Mouse (Mus musculus): ENCODE data around the gene Zfp867.
A peak's percentile ranks its signal among the peaks of the same experiment; 100 is the strongest.

The Zfp867 gene

GRCm38 (mm10) chr11:59458973-59459372, 13.3 kb downstream of the Zfp867 start:
- DNase-seq (ENCODE audit: extremely low read depth, low read depth) = no peak

- no peak for DNase-seq (ENCODE audit: extremely low read depth, low read depth)
Measured at GRCm38 (mm10) chr11:59456891-59457290, 15.4 kb downstream of the Zfp867 start.

- no peak for DNase-seq (ENCODE audit: extremely low read depth, low read depth)
Measured at GRCm38 (mm10) chr11:59456346-59456745, 15.9 kb downstream of the Zfp867 start.

- DNase-seq (ENCODE audit: extremely low read depth, low read depth) = no peak
Measured at GRCm38 (mm10) chr11:59451086-59451485, 21.2 kb downstream of the Zfp867 start, which contains the start of gene Snap47. TSS of gene Snap47 (minus strand) at chr11:59451186.

GRCm38 (mm10) chr11:59450230-59450771, 22.0 kb downstream of the Zfp867 start:
- peak; percentile 17 for DNase-seq (ENCODE audit: extremely low read depth, low read depth)

GRCm38 (mm10) chr11:59449741-59450229, 22.5 kb downstream of the Zfp867 start, which contains the start of gene Jmjd4:
TSS of gene Jmjd4 (plus strand) at chr11:59450045.
- DNase-seq (ENCODE audit: extremely low read depth, low read depth) = peak; percentile 65

GRCm38 (mm10) chr11:59443102-59443501, 29.2 kb downstream of the Zfp867 start:
- no peak for DNase-seq (ENCODE audit: extremely low read depth, low read depth)

GRCm38 (mm10) chr11:59437954-59438353, 34.3 kb downstream of the Zfp867 start:
- no peak for DNase-seq (ENCODE audit: extremely low read depth, low read depth)

- no peak for DNase-seq (ENCODE audit: extremely low read depth, low read depth)
Measured at GRCm38 (mm10) chr11:59432261-59432660, 40.0 kb downstream of the Zfp867 start.

- no peak for DNase-seq (ENCODE audit: extremely low read depth, low read depth)
Measured at GRCm38 (mm10) chr11:59429959-59430358, 42.3 kb downstream of the Zfp867 start.

- no peak for DNase-seq (ENCODE audit: extremely low read depth, low read depth)
Measured at GRCm38 (mm10) chr11:59428057-59428660, 44.1 kb downstream of the Zfp867 start.

- peak; percentile 28 for DNase-seq (ENCODE audit: extremely low read depth, low read depth)
Measured at GRCm38 (mm10) chr11:59425671-59426101, 46.6 kb downstream of the Zfp867 start.

- DNase-seq (ENCODE audit: extremely low read depth, low read depth) = no peak
Measured at GRCm38 (mm10) chr11:59423010-59423588, 49.2 kb downstream of the Zfp867 start.

- no peak for DNase-seq (ENCODE audit: extremely low read depth, low read depth)
Measured at GRCm38 (mm10) chr11:59421967-59422366, 50.3 kb downstream of the Zfp867 start.

- DNase-seq (ENCODE audit: extremely low read depth, low read depth) = no peak
Measured at GRCm38 (mm10) chr11:59421436-59421835, 50.8 kb downstream of the Zfp867 start.

GRCm38 (mm10) chr11:59418708-59419107, 53.6 kb downstream of the Zfp867 start:
- DNase-seq (ENCODE audit: extremely low read depth, low read depth) = no peak

- DNase-seq (ENCODE audit: extremely low read depth, low read depth) = no peak
Measured at GRCm38 (mm10) chr11:59412999-59413863, 59.0 kb downstream of the Zfp867 start.

GRCm38 (mm10) chr11:59412058-59412457, 60.2 kb downstream of the Zfp867 start:
- DNase-seq (ENCODE audit: extremely low read depth, low read depth) = no peak
